Mouse (Mus musculus) forebrain, embryonic 16.5 days (tissue): ENCODE measurements around the gene Eef1b2. TPM values are rescaled to one million over a fixed set of nuclear protein-coding genes. Genes with fewer than 3 reads are reported as not detected.

ENCODE experiments used
- ATAC-seq: fragments of 200-750 bp; cut with Nextera tagmentation; 2 replicates; pipeline ENCODE4 v1.8.0; 2017; ENCODE audit warnings: mild to moderate bottlenecking, moderate library complexity
- H3K27ac ChIP-seq: fragments of 300-500 bp; sonication (generic); 2 replicates; pipeline ENCODE4 v1.5.1; 2014; ENCODE audit warnings: low read length, control low read depth
- H3K27me3 ChIP-seq: fragments of 300-500 bp; sonication (generic); replicated peaks from 2 replicates; pipeline ENCODE4 v1.6.1; 2014; ENCODE audit warnings: low read length; ENCODE audit not compliant: control insufficient read depth, insufficient read depth
- H3K36me3 ChIP-seq: fragments of 300-500 bp; sonication (generic); 2 replicates; pipeline ENCODE4 v1.6.1; 2014; ENCODE audit not compliant: control insufficient read depth, insufficient read depth
- H3K4me1 ChIP-seq: fragments of 300-500 bp; sonication (generic); replicated peaks from 2 replicates; pipeline ENCODE4 v1.6.1; 2014; ENCODE audit warnings: low read length; ENCODE audit not compliant: control insufficient read depth, insufficient read depth
- H3K4me2 ChIP-seq: fragments of 300-500 bp; sonication (generic); 2 replicates; pipeline ENCODE4 v1.6.1; 2014; ENCODE audit warnings: mild to moderate bottlenecking, low read length, control low read depth
- H3K4me3 ChIP-seq: fragments of 300-500 bp; sonication (generic); replicated peaks from 2 replicates; pipeline ENCODE4 v1.5.1; 2014; ENCODE audit warnings: mild to moderate bottlenecking, low read length, control low read depth
- H3K9ac ChIP-seq: fragments of 300-500 bp; sonication (generic); replicated peaks from 2 replicates; pipeline ENCODE4 v1.6.1; 2014; ENCODE audit warnings: low read depth, low read length, control low read depth
- H3K9me3 ChIP-seq: fragments of 300-500 bp; sonication (generic); 2 replicates; pipeline ENCODE4 v1.6.1; 2016; ENCODE audit warnings: low read length; ENCODE audit not compliant: control insufficient read depth
- WGBS: fragments of 180-500 bp; shearing (Covaris S2); extraction: QIAGEN DNeasy Blood & Tissue Kit; methylation state at CpG from one replicate; pipeline ENCODE4 v1.1.7; 2014; 5-methylcytosine and 5-hydroxymethylcytosine counted together
- polyA plus RNA-seq: library from polyadenylated mRNA; unstranded; fragments of >200 nt; fragmentation: Nextera tagmentation; extraction: Ambion mirVana; gene quantifications from 2 replicates; pipeline ENCODE4 v1.2.1, GENCODE M21; 2015

Gene Eef1b2
- polyA plus RNA-seq, 1 experiment from 2014 or later = 472 TPM

DNA sequence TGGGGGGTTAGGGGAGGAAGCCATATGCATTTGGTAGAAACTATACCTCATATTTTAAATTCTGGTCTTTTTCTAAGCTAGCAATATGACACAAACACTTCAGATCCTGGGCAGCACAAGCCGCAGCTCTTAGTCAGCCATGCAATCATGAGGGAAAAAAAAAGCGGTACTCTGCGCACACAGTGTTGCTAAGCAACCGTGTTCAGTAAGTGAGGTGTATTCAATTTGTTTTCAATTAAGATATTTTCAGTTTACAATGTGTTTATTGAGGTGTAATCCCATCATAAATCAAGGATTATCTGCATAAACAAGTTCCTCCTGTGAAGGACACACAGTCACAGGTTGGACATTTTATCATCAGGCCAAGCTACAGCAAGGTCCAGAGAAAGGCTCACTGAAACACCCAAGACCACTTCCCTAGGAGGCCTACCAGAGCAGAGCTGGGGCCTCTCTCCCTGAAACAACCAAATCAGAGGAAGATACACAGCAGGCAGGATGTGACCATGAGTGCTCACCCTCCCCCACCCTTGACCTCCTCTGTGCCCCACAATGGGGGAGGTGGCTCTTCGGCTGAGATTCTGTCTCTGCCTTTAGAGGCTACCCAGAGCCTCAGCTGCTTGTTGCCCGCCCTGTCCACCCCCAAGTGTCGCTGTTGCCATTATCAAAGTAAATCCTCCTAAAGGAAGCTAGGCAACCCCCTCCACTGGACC lies 27.5 kb downstream of the Eef1b2 start:
- Histone ChIP-seq H3K36me3 (no peaks in the 10 kb centered on the region), H3K9me3 (0 out of 2 replicates have a peak, but pooled peaks cover 2% of the 10 kb centered on the region), H3K27ac (peak overlapping the region; percentile 29; the same call in 1 of the 2 replicates), H3K4me3 (no peak overlapping the region), H3K4me1 (peaks cover 12% of the 10 kb centered on the region), H3K27me3 (no peaks in the 10 kb centered on the region), H3K9ac (no peak overlapping the region), H3K4me2 (no peak overlapping the region)
- peak; percentile 85 for ATAC-seq
- 5% methylated on average over 7 of the region's 7 CpGs for WGBS

DNA sequence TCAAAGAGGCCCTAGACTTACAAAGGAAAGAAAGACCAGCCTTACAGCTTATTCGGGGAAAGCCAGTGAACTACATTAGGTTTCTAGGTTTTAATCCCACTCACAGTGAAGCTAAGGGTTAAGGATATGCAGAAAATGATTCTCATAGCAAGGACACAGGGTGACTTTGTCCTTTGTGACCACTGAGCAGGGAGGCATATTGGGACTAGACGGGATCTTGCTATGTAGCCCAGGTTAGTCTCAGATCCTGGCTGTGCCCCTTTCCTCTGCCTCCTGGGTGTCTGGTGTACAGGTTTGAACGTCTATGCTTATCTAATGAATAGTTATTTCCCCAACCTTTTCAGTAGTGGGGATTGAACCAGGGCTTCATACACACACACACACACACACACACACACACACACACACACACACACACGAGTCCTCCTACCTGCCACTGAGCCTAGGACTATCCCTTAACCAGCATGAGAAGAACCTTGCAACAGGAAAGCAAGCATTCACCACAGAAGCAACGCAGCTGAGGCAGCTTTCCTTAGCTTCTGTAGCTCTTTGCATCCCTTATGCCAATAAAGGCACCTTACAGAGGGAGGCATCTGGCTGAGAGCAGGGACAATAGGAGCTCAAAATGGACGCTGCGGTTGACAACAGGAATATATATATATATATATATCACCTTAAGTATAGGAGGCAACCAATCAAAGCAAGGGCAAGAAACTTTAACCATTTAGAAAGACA lies 28.2 kb downstream of the Eef1b2 start:
- Histone ChIP-seq H3K36me3 (no peaks in the 10 kb centered on the region), H3K4me3 (no peak overlapping the region), H3K27ac (no peak overlapping the region), H3K9ac (no peak overlapping the region), H3K4me1 (peaks cover 12% of the 10 kb centered on the region), H3K4me2 (no peak overlapping the region), H3K27me3 (no peaks in the 10 kb centered on the region), H3K9me3 (0 out of 2 replicates have a peak, but pooled peaks cover 2% of the 10 kb centered on the region)
- WGBS = 22% methylated on average over 7 of the region's 7 CpGs
- no peak for ATAC-seq

DNA sequence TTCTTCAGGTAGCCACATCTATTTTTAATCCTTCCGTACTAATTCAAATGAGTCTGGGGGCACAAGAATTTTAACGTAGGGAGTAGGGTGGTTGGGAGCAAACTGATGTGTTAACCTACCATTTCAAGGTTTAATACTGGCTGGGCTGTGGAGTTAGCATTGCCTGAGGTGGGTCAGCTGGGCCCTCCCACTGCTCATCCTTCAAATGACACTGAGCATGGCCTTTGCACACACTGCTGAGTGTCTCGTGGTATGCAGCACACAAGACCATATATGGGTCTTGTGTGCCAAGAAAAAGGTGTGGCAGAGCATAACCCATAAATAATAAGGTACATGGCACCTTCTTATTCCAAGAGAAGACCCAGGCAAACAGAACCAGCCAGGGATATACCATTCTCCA lies 31.0 kb downstream of the Eef1b2 start:
- WGBS = 91% methylated on average over 3 of the region's 3 CpGs
- ATAC-seq = no peak

DNA sequence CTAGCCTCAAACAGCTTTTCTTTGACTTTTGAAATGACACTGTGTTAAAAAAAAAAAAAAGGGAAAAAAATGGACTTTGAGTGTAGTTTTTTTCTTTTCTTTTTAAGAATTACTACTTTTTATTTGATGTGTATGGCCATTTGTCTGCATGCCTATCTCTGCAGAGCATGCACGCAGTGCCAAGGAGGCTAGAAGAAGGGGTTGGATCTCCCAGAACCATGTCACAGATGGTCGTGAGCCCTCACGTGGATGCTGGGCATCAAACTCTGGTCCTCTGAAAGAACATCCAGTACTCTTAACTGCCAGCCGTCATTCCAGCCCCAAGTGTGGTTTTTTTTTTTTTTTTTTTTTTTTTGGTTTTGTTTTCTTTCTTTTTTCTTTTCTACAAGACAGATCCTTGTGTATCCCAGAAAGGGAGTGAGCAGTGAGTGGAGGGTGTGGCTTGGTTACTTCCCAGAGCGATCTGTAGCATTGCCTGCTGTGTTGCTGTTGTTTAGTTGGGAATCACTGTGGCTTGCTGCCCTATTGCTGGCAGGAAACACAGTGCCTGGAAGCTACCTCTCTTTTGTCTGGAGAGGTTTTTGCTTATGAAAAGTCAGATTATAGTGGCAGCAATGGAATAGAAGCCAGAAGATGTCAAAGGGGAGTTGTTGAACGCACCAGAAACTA lies 33.4 kb downstream of the Eef1b2 start:
- Histone ChIP-seq H3K4me3 (no peak overlapping the region), H3K36me3 (no peaks in the 10 kb centered on the region), H3K27me3 (0 out of 2 replicates have a peak, but pooled peaks cover 2% of the 10 kb centered on the region), H3K9me3 (no peaks in the 10 kb centered on the region), H3K27ac (no peak overlapping the region), H3K4me1 (peaks cover 7% of the 10 kb centered on the region), H3K9ac (no peak overlapping the region), H3K4me2 (no peak overlapping the region)
- WGBS = 11% methylated on average over 6 of the region's 6 CpGs
- no peak for ATAC-seq

More for the DNA sequence above, 31.0 kb downstream of the Eef1b2 start:
- H3K36me3 ChIP-seq = no peaks in the 10 kb centered on the region
- no peak overlapping the region for H3K27ac ChIP-seq
- H3K27me3 ChIP-seq = 0 out of 2 replicates have a peak, but pooled peaks cover 2% of the 10 kb centered on the region
- no peak overlapping the region for H3K4me2 ChIP-seq
- H3K4me1 ChIP-seq = peaks cover 12% of the 10 kb centered on the region
- no peak overlapping the region for H3K4me3 ChIP-seq
- no peak overlapping the region for H3K9ac ChIP-seq
- no peaks in the 10 kb centered on the region for H3K9me3 ChIP-seq

- Histone ChIP-seq H3K9me3 (no peaks in the 10 kb centered on the region), H3K4me2 (peak overlapping the region; percentile 49), H3K9ac (peak overlapping the region; percentile 42; the same call in 1 of the 2 replicates), H3K36me3 (no peaks in the 10 kb centered on the region), H3K27me3 (0 out of 2 replicates have a peak, but pooled peaks cover 2% of the 10 kb centered on the region), H3K27ac (no peak overlapping the region), H3K4me1 (peaks cover 7% of the 10 kb centered on the region), H3K4me3 (peak overlapping the region; percentile 23)
- 15% methylated on average over 22 of the region's 22 CpGs for WGBS
- ATAC-seq = peak; percentile 57; the same call in 1 of the 2 replicates
Measured at GRCm38 (mm10) chr1:63213478-63214270, 37.0 kb downstream of the Eef1b2 start.

GRCm38 (mm10) chr1:63214271-63214558 lies 37.6 kb downstream of the Eef1b2 start, which contains the start of gene Gpr1:
Gene Gpr1, minus strand, starts transcription at chr1:63214543.
- Histone ChIP-seq H3K9me3 (no peaks in the 10 kb centered on the region), H3K36me3 (no peaks in the 10 kb centered on the region), H3K4me1 (peaks cover 7% of the 10 kb centered on the region), H3K4me3 (peak within 1 kb of the TSS; percentile 23), H3K4me2 (peak within 1 kb of the TSS; percentile 49), H3K9ac (peak within 1 kb of the TSS; percentile 42; the same call in 1 of the 2 replicates), H3K27me3 (0 out of 2 replicates have a peak, but pooled peaks cover 2% of the 10 kb centered on the region), H3K27ac (no peak within 1 kb of the TSS)
- no peak for ATAC-seq
- WGBS = 37% methylated on average over 3 of the region's 3 CpGs

DNA sequence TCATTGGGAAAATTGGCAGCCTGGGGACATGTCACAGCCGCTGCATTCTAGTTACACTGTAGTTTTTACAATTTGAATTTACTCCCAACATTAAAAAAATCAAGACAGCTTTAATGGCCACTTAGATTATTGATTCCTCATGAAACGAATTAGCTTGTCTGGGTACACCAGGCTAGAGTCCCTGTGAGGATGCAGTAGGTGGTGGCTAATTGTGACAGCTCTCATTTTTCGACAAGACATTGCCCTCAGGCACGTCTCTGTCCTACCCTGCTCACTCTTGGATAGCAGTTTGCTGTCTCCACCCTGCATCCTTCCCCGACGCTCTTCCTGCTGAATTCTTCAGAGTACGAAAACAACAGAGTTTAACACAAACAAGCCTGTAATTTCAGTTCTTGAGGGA lies 38.0 kb downstream of the Eef1b2 start:
- WGBS = 56% methylated on average over 7 of the region's 7 CpGs
- Histone ChIP-seq H3K4me2 (no peak overlapping the region), H3K9me3 (no peaks in the 10 kb centered on the region), H3K9ac (no peak overlapping the region), H3K27ac (no peak overlapping the region), H3K4me3 (no peak overlapping the region), H3K36me3 (no peaks in the 10 kb centered on the region), H3K27me3 (0 out of 2 replicates have a peak, but pooled peaks cover 2% of the 10 kb centered on the region), H3K4me1 (peaks cover 7% of the 10 kb centered on the region)
- ATAC-seq = no peak

DNA sequence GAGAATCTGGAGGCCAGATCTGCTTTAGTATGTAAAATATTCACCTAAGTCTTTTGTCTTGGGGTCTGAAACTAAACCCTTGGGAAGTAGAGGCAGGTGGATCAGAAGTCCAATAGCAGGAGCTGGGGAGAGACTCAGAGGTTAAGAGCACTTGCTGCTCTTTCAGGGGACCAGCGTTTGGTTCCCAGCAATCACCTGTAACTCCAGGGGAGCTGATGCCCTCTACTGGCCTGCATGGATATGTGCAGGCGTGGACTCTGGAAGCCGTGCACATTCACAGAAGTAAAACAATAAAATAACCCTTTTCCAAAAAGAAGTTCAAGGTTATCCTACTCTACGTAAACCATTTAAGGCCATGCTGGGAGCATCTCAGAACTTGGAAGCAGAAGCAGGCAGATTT lies 42.7 kb downstream of the Eef1b2 start:
- Histone ChIP-seq H3K9me3 (no peaks in the 10 kb centered on the region), H3K4me1 (peaks cover under 1% of the 10 kb centered on the region; the same call in 1 of the 2 replicates), H3K4me3 (no peak overlapping the region), H3K27me3 (no peaks in the 10 kb centered on the region), H3K36me3 (no peaks in the 10 kb centered on the region), H3K9ac (no peak overlapping the region), H3K4me2 (no peak overlapping the region), H3K27ac (no peak overlapping the region)
- 91% methylated on average over 4 of the region's 4 CpGs for WGBS
- ATAC-seq = no peak
